Mouse (Mus musculus): ENCODE results near the gene Mical3.

Gene Mical3

DNA sequence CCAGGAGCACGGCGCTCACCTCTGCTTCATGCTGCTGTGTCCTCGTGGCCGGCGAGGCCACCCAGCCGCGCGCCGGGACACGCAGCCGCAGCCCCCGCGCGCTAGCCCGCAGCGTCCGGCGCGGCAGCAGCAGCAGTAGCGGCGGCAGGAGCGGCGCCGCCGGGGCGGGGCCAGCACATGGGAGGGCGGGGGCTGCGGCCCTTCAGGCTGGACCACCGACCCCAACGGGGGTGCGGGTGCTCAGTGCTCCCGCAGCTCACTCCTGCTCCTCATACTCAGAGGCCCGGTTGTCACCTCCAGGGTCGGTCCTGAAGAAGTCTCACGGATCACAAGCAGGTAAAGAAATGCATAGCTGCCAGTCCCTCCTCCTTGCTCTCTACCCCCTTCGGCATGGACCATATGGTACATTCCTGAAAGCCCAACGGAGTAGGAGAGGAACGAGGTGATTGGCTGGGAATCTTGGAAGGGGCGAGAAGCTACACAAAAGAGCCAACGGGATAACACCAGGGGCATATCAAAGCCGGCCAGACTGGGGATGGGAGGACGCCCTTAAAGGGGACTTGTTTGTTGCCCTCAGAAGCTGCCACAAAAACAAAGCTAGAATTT is 20.7 kb downstream of the Mical3 start:
- peak; percentile 97 for DNase-seq (ENCODE audit: low read depth)

DNA sequence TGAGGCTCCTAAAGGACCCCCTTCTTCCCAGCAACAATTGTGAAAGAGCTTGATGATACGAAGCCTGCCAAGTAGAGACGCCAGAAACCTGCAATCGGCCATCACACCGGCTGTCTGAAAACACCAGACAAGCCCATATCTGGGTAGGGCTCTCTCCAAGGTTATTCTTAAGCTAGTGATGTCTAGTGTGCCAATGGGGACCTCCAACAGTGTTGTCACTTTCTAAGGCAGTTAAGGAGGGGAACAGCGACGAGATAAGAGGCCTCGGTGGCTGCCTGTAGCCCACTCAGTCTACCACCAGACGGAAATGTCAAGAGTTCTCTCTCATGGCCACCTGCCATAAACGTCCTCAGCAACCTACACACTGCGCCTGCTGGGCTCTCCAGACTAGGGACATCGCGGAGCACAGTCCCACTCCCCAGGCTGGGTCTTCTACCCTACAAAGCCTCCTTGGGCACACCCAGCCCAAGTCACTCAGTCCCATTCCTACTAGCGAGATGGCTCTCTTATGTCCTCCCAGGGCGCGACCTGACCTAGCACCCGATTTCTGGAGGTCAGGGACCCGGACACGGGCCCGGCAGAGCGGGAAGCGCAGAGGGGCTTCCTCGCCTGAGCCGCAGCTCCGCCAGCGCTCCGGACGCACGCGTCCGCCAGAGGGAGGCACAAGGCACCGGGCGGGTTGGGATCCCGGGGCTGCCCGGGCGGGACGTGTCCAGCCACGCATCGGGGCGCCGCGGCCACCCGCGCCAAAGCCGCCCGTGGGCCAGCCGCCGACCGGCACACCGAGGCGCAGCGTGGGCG is 21.4 kb downstream of the Mical3 start:
- peak; percentile 66 for DNase-seq (ENCODE audit: low read depth)

DNA sequence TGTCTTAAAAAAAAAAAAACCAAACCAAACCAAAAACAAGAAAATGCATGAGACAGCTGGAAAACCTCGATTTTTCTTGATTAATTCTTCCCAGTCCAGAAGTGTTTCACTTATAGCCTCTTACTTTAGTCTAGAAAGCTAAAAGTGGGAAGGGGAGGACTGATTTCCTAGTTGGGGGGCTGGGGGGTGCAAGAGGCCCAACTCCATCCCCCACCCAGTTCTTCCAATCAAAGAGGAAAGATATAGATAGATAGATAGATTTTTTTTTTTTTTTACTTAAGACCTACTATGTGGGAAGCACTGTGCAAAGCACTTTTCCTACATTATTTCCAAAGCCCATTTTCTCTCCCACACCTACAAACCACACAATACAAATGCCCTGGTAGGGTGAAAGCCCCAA is 22.7 kb downstream of the Mical3 start:
- no peak for DNase-seq (ENCODE audit: low read depth)

DNA sequence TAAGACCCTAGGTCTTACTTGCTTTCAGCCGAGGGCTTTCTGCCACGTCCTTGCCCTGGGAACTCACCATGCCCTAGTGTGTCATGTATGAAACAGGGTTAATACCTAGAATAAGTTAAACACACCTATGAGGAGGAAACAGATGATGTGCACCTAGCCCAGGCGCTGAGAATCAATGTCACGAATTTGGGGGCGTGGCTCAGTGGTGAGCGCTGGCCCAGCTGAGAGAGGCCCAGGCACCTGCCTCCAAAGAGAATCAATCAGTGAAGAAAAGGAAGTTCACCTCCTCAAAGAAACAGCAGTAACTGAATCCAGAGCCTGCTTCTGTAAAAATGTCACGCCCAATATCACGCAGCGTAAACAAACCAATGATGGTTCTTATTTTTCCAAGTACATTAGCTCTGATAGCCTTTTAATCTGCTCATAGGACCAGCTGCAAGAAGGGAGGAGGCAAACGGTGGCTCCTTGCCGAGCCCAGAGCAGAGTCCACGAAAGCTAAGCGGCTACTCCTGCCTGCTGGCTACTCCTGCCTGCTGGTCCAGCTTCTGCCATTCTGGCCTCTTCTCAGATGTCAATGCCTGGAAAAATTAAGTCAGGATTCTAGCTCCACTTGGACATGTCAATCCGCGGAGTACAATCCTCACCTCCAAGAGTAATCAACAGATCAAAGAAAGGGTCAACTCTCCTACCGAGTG is 23.9 kb downstream of the Mical3 start:
- no peak for DNase-seq (ENCODE audit: low read depth)

DNA sequence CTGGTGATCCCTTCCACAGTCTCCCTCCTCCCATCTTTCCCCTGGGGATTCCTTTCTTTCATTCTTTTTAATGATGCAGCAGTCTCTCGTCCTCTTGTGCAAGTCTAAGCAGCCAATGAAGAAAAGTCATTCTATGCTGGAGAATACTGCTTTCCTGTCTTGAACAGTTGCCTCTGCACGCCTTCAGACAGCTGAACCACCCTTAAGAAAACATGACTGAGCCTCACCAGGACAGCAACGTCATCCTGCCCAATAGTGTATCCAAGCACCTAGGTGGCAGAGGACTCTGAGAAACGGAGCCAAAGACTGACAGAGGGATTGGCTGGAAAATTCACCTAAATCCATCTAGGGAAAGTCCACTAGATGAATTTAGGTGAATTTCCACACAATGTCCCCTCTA is 25.1 kb downstream of the Mical3 start:
- DNase-seq (ENCODE audit: low read depth), result no peak

DNA sequence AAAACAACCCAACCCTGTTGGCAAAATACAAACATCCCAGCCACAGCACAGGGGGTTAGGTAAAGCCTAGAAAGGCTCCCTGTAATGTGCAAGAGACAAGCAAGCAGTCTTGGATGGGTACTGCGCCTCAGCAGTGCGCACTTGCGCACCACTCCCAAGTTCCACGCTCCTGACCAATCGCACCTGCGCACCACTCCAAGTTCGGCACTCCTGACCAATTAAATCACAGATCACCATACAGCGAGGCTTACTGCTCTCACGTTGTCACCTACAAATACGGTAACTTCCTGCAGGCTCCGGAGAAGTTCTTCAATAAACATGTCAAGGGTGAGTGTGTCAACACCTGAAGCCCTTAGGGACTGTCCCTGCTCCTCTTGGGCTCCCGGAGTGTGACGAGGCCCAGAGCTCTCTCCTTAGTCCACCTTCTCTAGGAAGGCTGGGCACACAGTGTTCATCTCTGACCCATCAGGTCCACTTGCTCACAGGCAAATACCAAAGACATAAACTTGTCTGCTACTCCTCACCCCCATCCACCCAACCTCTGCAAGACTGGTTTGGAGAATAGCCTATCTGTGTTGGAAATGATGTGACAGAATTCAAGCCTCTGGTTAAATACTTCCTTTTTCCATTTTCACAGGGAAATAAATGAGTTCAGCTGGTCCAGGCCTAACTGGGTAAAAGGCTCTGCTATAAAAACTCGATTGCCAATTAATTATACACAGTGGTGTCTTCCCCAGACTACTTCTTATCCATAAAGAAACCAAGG is 27.2 kb downstream of the Mical3 start:
- no peak for DNase-seq (ENCODE audit: low read depth)

DNA sequence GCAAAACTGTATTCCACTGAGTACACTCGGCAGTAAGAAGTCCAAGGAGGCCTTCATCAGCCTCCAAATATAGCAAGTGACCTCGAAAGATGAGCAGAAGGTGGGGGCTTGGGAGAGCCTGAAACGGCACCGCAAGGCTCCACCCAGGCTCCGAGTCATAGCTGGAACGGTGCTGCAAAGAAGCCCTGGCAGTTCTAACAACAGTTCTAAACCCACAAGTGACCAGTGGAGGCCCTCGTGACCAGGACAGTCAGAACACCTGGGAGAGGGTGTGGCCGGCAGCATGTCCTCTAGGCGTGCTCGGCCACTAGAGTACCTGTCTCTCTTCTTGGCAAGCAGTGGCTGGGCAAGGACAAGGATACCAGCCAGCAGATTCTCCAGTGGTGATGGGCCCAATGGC is 27.9 kb downstream of the Mical3 start:
- DNase-seq (ENCODE audit: low read depth), result peak; percentile 72

DNA sequence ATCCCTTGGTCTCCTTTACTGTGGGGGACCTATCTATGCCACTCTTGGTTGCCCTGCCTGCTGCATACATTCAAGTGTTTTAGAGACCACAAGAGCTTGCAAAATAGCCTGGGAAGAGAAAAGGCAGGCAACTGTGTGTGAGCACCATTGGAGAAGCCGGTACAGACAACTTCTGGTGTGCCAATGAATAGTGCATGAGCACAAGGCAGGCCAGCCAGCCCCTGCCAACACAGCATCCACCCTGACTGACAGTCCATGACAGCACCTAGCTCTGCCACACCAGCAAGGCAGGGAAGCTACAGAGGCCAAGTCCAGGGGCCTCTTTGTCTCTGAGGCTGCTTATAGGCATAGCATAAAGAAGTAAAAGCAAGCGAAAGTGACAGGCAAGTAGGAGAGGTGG is 28.7 kb downstream of the Mical3 start:
- DNase-seq (ENCODE audit: low read depth), result no peak

DNA sequence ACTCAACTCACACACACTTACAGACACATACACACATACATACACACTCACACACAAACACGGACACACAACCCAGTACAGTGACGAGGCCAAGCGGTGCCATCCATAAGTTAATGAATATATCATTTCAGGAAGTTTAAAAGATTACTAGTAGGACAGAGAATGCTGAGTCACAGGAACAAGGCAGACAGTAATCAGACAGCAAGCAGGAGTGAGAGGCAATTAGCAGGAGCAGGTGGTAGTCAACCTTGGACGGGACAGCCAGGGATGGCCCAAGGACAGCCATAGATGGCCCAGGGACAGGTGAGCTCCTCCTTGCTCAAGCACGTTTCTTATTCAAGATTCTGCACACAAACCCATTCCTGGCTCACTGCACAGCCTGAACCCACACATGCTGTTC is 29.6 kb downstream of the Mical3 start:
- no peak for DNase-seq (ENCODE audit: low read depth)

DNA sequence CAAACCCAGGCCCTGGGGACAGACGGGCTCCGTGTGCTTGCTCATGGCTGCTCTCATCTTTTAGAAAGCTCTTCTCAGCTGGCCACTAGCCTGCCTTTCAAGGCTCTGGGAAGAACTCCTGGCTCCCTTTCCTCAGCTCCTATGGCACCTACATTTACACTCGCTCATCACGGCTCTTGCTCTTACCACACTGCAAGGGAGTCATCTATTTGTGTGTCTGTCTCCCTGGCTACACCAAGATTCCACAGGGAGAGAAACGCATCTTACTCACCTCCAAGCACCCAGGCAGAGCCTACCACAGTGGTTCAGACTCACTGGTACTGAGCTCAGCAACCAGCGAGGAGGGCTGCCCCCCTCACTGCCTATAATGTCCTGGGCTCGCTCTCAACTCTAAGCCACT is 31.0 kb downstream of the Mical3 start:
- no peak for DNase-seq (ENCODE audit: low read depth)

DNA sequence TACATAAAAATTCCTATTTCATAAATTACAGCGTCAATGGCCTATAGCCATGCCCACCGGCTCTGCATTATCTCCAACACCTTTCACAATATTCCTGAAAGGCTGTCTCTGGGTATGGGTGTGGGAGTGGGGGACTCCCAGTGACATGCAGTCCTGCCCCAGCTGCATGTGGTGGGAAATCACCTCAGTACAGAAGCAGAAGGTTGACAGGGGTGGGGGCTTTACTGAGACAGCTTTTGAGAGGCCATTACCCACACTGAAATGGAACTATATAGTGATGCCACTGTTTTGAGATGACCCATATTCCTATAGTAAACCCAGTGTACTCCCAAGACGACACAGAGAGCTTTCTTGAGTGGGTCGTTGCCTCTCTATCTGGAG is 31.6 kb downstream of the Mical3 start:
- DNase-seq (ENCODE audit: low read depth), result no peak

DNA sequence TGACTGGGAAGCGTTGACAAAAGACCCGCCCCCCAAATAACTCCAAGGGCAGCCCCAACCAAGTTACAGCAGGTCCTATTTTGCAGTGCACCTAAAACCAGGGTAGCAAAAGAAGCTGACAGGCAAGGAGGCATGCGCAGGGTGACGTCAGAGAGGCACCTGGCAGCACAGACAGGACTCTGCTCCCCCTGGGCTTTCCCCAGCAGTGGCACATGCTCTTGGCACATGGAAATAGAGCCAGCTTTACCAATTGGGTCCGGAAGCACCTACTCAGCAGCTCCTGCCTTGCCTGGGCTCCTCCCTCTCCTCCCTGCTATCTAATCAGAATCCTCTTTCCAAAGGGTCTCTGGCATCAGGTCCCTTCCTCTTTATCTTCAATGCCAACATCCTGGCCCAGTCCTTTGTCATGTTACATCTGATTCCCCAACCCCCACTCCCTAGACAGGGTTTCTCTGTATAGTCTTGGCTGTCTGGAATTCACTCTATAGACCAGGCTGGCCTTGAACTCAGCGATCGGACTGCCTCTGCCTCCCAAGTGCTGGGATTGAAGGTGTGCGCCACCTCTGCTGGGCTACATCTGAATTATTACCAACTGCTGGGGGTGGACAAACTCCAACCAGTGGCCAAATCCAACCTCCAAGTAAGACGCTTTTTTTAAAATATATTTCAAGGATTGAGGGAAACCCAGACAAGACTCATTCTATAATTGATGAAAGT is 32.1 kb downstream of the Mical3 start:
- no peak for DNase-seq (ENCODE audit: low read depth)

DNA sequence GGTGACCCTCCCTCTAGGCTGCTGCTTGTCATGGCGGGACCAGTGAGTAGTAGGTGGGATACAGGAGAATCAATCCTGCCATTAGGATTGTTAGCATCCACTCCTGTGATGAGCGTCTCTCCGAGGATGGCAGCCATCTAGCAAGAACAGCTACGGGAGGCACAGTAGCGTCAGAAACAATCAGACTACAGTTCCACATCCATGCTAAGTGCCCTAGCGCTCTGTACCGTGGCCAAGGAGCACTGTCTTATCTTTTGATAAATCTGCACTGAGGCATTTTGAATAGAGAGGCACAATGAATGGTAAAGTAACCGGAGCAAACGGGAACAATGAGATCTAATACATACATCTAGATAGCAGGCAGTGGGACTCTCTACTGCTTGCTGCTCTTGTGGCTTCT is 32.7 kb downstream of the Mical3 start:
- no peak for DNase-seq (ENCODE audit: low read depth)

DNA sequence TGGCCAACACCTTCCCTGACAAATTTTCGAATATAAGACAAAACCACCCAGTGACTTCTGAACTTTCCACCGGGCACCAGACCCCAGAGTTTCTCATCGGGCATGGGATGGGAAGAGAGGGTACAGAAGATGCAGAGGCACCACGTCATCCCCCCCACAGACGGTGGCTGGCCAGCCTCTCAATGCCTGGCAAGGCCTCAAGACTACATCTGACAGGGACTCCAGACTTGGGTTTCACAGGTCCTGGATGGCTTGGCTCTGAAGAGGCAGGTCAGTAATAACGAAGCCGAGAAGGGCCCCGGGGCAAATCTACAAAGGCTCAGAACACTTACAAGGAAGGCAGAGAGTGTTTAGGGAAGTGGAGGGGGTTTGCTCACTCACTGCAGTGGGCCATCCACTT is 33.9 kb downstream of the Mical3 start:
- DNase-seq (ENCODE audit: low read depth), result no peak

DNA sequence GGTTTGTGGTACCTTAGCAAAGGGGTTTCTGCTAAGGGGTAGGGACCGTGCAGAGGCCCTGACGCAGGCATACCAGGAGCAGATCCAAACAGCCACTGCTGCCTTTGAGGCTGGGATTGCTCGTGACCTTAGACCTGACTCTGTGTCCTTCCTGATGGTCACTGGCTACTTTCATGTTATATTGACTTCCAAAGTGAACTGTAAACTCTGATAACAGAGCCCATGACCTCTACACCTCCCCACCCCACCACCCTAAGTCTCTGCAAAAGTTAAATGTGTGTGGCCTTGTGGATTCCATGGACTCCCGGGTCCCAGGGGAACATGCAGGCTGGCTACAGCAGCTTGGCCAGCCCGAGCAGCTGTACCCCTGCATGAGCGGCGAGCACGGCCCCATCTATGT is 34.4 kb downstream of the Mical3 start:
- no peak for DNase-seq (ENCODE audit: low read depth)

DNA sequence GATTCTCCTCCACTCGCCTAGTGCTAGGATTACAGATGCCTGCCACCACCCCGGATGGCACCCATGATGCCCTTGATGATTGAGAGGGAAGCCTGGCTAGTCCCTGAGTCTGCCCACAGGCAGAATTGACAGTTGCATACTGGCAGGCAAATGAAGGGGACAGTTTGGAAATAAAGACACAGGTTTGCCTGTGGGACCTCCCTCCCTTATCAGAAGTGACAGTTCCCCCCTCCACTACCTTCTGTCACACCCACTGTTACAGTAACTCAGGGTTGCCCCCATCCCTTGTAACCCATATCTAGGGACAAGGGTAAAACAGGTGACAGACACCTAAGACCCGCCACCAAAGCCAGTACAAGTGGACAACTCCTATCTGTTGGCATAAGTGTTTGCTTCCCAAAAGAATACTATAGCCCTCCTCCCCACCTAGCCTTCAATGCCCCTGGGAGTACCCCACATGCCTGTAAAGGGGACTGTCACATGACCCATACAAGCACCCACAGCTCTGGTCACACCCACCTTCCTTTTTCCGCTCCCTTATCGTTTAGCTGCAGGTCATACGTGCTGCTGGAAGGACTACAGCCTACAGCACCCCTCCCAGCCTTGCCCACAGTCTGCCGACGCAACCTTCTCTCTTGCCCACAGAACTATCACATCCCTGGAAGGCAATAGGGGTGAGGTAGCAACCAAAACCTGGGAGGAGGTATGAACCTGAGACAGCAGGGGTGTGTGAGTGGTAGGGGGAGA is 37.0 kb downstream of the Mical3 start:
- no peak for DNase-seq (ENCODE audit: low read depth)

DNA sequence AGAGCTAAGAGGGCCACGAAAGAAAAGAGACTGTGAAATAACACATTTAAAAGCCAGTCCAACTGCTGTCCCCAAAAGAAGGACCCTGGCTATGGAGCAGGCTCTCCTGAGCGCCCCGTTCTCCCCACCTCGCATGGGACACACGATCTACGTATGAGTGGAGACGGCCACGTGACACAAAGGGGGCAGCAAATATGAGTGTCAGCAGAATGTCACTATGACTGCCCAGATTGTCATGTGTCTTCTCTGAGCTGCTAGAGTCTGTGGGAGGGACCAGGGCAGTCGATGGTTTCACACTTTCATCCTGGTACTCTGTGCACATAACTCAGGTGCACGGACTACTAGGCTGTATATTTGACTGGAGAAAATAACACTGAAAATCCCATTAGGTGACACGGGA is 40.0 kb downstream of the Mical3 start:
- DNase-seq (ENCODE audit: low read depth), result no peak

DNA sequence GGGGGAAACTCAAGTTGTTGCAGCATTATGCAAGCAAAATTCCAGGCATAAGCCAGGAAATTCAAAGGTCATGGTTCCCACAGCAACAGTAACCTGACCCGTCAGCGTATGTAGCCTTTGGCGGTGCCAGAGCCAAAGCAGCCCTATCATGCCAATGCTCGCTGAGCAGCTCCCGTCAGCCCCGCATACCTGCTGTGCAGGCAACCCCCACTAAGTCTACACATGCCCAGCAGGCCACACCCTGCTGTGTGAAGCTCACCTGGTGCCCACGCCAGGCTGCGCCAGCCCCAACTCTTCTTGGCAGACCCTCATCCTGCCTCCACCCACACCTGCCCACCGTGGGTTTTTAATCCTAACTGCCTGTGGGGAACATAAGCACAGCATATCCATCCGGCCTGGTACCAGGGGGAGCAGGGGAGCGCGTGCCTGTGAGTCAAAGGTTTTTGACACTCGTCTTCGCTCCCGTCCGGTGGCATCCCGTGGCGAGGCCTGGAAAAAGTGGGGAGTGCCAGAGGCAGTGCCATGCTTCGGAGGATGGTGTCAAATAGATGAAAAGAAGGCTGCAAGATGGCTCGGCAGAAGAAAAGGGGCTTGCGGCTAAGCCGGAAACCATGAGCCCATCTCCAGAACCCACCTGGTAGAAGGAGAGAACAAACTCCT is 43.1 kb downstream of the Mical3 start:
- peak; percentile 64 for DNase-seq (ENCODE audit: low read depth)

DNA sequence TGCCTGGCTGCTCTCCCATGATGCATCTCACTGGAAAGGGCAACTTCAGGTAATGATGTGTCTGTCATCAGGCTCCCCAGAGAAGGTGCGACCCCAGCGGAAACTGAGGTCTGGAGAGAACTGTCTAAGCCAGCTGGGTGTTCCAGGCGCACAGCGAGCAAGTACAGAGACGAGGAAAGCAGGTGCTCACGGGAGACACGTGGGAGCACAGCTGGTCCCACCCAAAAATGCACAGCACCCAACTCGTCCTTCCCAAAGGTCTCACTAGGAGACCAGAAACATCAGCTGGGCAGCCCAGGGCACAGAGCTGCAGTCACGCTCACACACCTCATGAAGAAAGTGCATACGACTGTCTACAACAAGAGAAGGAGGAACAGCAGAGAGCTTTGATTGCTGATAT is 43.7 kb downstream of the Mical3 start:
- no peak for DNase-seq (ENCODE audit: low read depth)

DNA sequence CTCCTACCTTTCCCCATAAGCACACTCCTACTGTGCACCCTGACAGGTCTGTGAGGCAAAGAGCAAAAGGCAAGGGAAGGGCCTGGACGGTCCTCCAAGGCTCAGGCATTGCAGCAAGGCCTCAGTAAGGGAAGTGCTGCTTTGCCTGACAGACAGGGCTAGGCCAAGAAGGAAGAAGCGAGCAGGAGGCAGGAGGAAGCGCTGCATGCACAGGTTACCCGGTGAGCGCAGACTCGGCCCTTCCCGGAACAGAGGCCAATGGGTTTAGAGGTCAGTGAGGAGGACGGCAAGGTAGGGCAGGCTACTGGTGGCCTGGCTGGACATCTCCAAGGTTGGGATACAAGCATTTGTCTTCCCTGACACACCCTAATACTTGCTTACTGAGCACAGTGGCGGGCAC is 44.6 kb downstream of the Mical3 start:
- no peak for DNase-seq (ENCODE audit: low read depth)

DNA sequence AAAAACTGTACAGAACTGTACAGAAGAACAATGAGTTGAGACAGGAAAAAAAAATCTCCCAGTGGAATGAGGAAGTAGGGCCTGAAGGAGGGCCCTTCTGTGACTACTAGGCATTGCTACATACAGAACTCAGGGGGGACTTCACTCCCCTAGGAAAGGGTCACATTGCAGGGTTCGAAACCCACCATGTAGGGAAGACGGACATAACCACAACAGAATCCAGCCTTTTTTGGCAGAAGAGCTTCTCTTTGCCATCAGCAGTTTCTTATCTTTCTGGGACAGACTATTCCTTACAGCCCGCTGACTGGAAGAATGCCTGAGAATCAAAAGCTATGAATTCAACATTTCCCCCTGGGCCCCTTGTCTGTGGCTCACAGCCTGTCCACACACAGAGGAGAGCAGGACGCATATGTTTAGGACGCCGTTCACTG is 46.7 kb downstream of the Mical3 start:
- DNase-seq (ENCODE audit: low read depth), result no peak
